Mouse (Mus musculus): ENCODE results near the gene Cpne8. TPM values are rescaled to one million over a fixed set of nuclear protein-coding genes. Genes with fewer than 3 reads are reported as not detected.
"Not testable (repeated sequence)": the region's sequence is repeated elsewhere in the genome, so short reads cannot be mapped to it uniquely, and the experiment has no call there.

Cpne8 gene
- polyA plus RNA-seq, 1 experiment from 2014 or later: 17.2 TPM

GRCm38 (mm10) chr15:90663631-90664030, 15.6 kb downstream of the Cpne8 start:
- H3K4me3 ChIP-seq: no peak overlapping the region
- H3K9ac ChIP-seq: no peak overlapping the region
- no peak overlapping the region for H3K4me2 ChIP-seq
- no peak overlapping the region for H3K27ac ChIP-seq
- no peaks in the 10 kb centered on the region for H3K27me3 ChIP-seq
- H3K4me1 ChIP-seq: no peaks in the 10 kb centered on the region
- H3K9me3 ChIP-seq: no peaks in the 10 kb centered on the region
- WGBS: 77% methylated on average over 4 of the region's 4 CpGs
- no peaks in the 10 kb centered on the region for H3K36me3 ChIP-seq
- no peak for ATAC-seq (ENCODE audit: borderline replicate concordance, extremely low read depth, low FRiP score, low TSS enrichment)

- Histone ChIP-seq H3K4me2 (no peak overlapping the region), H3K4me1 (no peaks in the 10 kb centered on the region), H3K4me3 (no peak overlapping the region), H3K27me3 (no peaks in the 10 kb centered on the region), H3K9me3 (no peaks in the 10 kb centered on the region), H3K36me3 (no peaks in the 10 kb centered on the region), H3K9ac (no peak overlapping the region), H3K27ac (no peak overlapping the region)
- WGBS: 88% methylated on average over 3 of the region's 3 CpGs
- no peak for ATAC-seq (ENCODE audit: borderline replicate concordance, extremely low read depth, low FRiP score, low TSS enrichment)
Measured at GRCm38 (mm10) chr15:90660723-90661122, 18.5 kb downstream of the Cpne8 start.

GRCm38 (mm10) chr15:90658053-90658452, 21.2 kb downstream of the Cpne8 start:
- Histone ChIP-seq H3K27me3 (no peaks in the 10 kb centered on the region), H3K27ac (no peak overlapping the region), H3K4me2 (no peak overlapping the region), H3K9ac (no peak overlapping the region), H3K36me3 (no peaks in the 10 kb centered on the region), H3K9me3 (no peaks in the 10 kb centered on the region), H3K4me1 (no peaks in the 10 kb centered on the region), H3K4me3 (no peak overlapping the region)
- WGBS: 55% methylated on average over 2 of the region's 2 CpGs
- no peak for ATAC-seq (ENCODE audit: borderline replicate concordance, extremely low read depth, low FRiP score, low TSS enrichment)

GRCm38 (mm10) chr15:90656521-90656920, 22.7 kb downstream of the Cpne8 start:
- Histone ChIP-seq H3K9me3 (no peaks in the 10 kb centered on the region), H3K4me2 (no peak overlapping the region), H3K36me3 (no peaks in the 10 kb centered on the region), H3K4me3 (no peak overlapping the region), H3K27ac (no peak overlapping the region), H3K27me3 (no peaks in the 10 kb centered on the region), H3K9ac (no peak overlapping the region), H3K4me1 (no peaks in the 10 kb centered on the region)
- WGBS: 59% methylated on average over 8 of the region's 8 CpGs
- ATAC-seq (ENCODE audit: borderline replicate concordance, extremely low read depth, low FRiP score, low TSS enrichment): 0 out of 2 replicates have a peak, but pooled peaks have one; percentile 35

GRCm38 (mm10) chr15:90647011-90647577, 32.1 kb downstream of the Cpne8 start:
- no peak for ATAC-seq (ENCODE audit: borderline replicate concordance, extremely low read depth, low FRiP score, low TSS enrichment)
- no peaks in the 10 kb centered on the region for H3K9me3 ChIP-seq
- H3K27ac ChIP-seq: no peak overlapping the region
- H3K4me2 ChIP-seq: no peak overlapping the region
- H3K36me3 ChIP-seq: no peaks in the 10 kb centered on the region; the same call in 1 of the 2 replicates
- no peaks in the 10 kb centered on the region for H3K27me3 ChIP-seq
- H3K9ac ChIP-seq: no peak overlapping the region
- no peaks in the 10 kb centered on the region for H3K4me1 ChIP-seq
- H3K4me3 ChIP-seq: no peak overlapping the region
- WGBS: 86% methylated on average over 5 of the region's 5 CpGs

GRCm38 (mm10) chr15:90646326-90646725, 32.9 kb downstream of the Cpne8 start:
- Histone ChIP-seq H3K27ac (no peak overlapping the region), H3K4me2 (no peak overlapping the region), H3K4me1 (no peaks in the 10 kb centered on the region), H3K27me3 (no peaks in the 10 kb centered on the region), H3K4me3 (no peak overlapping the region), H3K36me3 (no peaks in the 10 kb centered on the region; the same call in 1 of the 2 replicates), H3K9ac (no peak overlapping the region), H3K9me3 (no peaks in the 10 kb centered on the region)
- WGBS: 88% methylated on average over 4 of the region's 4 CpGs
- ATAC-seq (ENCODE audit: borderline replicate concordance, extremely low read depth, low FRiP score, low TSS enrichment): no peak

- WGBS: 84% methylated on average over 10 of the region's 10 CpGs
- Histone ChIP-seq H3K4me1 (no peaks in the 10 kb centered on the region), H3K9ac (no peak overlapping the region), H3K27me3 (no peaks in the 10 kb centered on the region), H3K4me3 (no peak overlapping the region), H3K27ac (no peak overlapping the region), H3K9me3 (no peaks in the 10 kb centered on the region), H3K4me2 (no peak overlapping the region), H3K36me3 (no peaks in the 10 kb centered on the region; the same call in 1 of the 2 replicates)
- no peak for ATAC-seq (ENCODE audit: borderline replicate concordance, extremely low read depth, low FRiP score, low TSS enrichment)
Measured at GRCm38 (mm10) chr15:90645828-90646227, 33.4 kb downstream of the Cpne8 start.

- no peaks in the 10 kb centered on the region for H3K9me3 ChIP-seq
- no peak for ATAC-seq (ENCODE audit: borderline replicate concordance, extremely low read depth, low FRiP score, low TSS enrichment)
- H3K27me3 ChIP-seq: no peaks in the 10 kb centered on the region
- 53% methylated on average over 5 of the region's 5 CpGs for WGBS
- no peak overlapping the region for H3K9ac ChIP-seq
- no peaks in the 10 kb centered on the region for H3K4me1 ChIP-seq
- no peak overlapping the region for H3K27ac ChIP-seq
- no peaks in the 10 kb centered on the region for H3K36me3 ChIP-seq
- no peak overlapping the region for H3K4me2 ChIP-seq
- H3K4me3 ChIP-seq: no peak overlapping the region
Measured at GRCm38 (mm10) chr15:90624201-90624600, 55.0 kb downstream of the Cpne8 start.

GRCm38 (mm10) chr15:90622005-90622404, 57.2 kb downstream of the Cpne8 start:
- Histone ChIP-seq H3K9ac (no peak overlapping the region), H3K4me2 (no peak overlapping the region), H3K4me3 (no peak overlapping the region), H3K4me1 (no peaks in the 10 kb centered on the region), H3K27me3 (no peaks in the 10 kb centered on the region), H3K9me3 (no peaks in the 10 kb centered on the region), H3K27ac (no peak overlapping the region), H3K36me3 (no peaks in the 10 kb centered on the region)
- WGBS: 65% methylated on average over 3 of the region's 3 CpGs
- no peak for ATAC-seq (ENCODE audit: borderline replicate concordance, extremely low read depth, low FRiP score, low TSS enrichment)

GRCm38 (mm10) chr15:90619736-90620135, 59.5 kb downstream of the Cpne8 start:
- H3K4me3 ChIP-seq: no peak overlapping the region
- H3K27ac ChIP-seq: no peak overlapping the region
- no peaks in the 10 kb centered on the region for H3K36me3 ChIP-seq
- 39% methylated on average over 4 of the region's 4 CpGs for WGBS
- no peak for ATAC-seq (ENCODE audit: borderline replicate concordance, extremely low read depth, low FRiP score, low TSS enrichment)
- no peaks in the 10 kb centered on the region for H3K9me3 ChIP-seq
- H3K4me1 ChIP-seq: no peaks in the 10 kb centered on the region
- H3K27me3 ChIP-seq: no peaks in the 10 kb centered on the region
- H3K9ac ChIP-seq: no peak overlapping the region
- no peak overlapping the region for H3K4me2 ChIP-seq

GRCm38 (mm10) chr15:90616116-90616798, 63.0 kb downstream of the Cpne8 start:
- WGBS: 34% methylated on average over 8 of the region's 8 CpGs
- H3K27me3 ChIP-seq: no peaks in the 10 kb centered on the region
- no peaks in the 10 kb centered on the region for H3K4me1 ChIP-seq
- H3K27ac ChIP-seq: no peak overlapping the region
- no peaks in the 10 kb centered on the region for H3K9me3 ChIP-seq
- no peaks in the 10 kb centered on the region for H3K36me3 ChIP-seq
- no peak for ATAC-seq (ENCODE audit: borderline replicate concordance, extremely low read depth, low FRiP score, low TSS enrichment)
- no peak overlapping the region for H3K4me2 ChIP-seq
- no peak overlapping the region for H3K9ac ChIP-seq
- no peak overlapping the region for H3K4me3 ChIP-seq

GRCm38 (mm10) chr15:90610767-90611166, 68.5 kb downstream of the Cpne8 start:
- not testable (repeated sequence) for ATAC-seq (ENCODE audit: borderline replicate concordance, extremely low read depth, low FRiP score, low TSS enrichment); H3K4me2 ChIP-seq; H3K4me3 ChIP-seq; H3K9ac ChIP-seq; H3K36me3 ChIP-seq; H3K9me3 ChIP-seq; H3K4me1 ChIP-seq; H3K27ac ChIP-seq; H3K27me3 ChIP-seq
- 90% methylated on average over 4 of the region's 4 CpGs for WGBS
